Mouse (Mus musculus) erythroblast, embryonic 14.5 days (primary cell): ENCODE data around the gene Pcf11. TPM values are rescaled to one million over a fixed set of nuclear protein-coding genes. Genes with fewer than 3 reads are reported as not detected.

Experiments
- H3K27me3 ChIP-seq: 2 replicates; pipeline ENCODE4 v1.6.1; 2012; ENCODE audit warnings: inconsistent platforms; ENCODE audit not compliant: control insufficient read depth
- H3K36me3 ChIP-seq: 2 replicates; pipeline ENCODE4 v1.6.1; 2012; ENCODE audit warnings: mild to moderate bottlenecking, inconsistent platforms; ENCODE audit not compliant: control insufficient read depth
- H3K4me1 ChIP-seq: 2 replicates; pipeline ENCODE4 v1.6.1; 2012; ENCODE audit warnings: inconsistent platforms; ENCODE audit not compliant: control insufficient read depth
- H3K4me3 ChIP-seq: replicated peaks from 2 replicates; pipeline ENCODE3; 2012; ENCODE audit warnings: moderate library complexity, mild to moderate bottlenecking, inconsistent platforms
- H3K9me3 ChIP-seq: 2 replicates; pipeline ENCODE4 v1.6.1; 2012; ENCODE audit warnings: low read length, inconsistent platforms, mixed read lengths; ENCODE audit not compliant: control insufficient read depth
- GATA1 ChIP-seq: IDR thresholded peaks from 2 replicates; pipeline ENCODE4 v1.6.1; 2012; ENCODE audit warnings: low read length, inconsistent platforms, mixed read lengths
- TAL1 ChIP-seq: IDR thresholded peaks from 3 replicates; pipeline ENCODE4 v1.6.1; 2012; ENCODE audit warnings: low read length, inconsistent platforms, mixed read lengths
- polyA plus RNA-seq: library from polyadenylated mRNA; stranded (reverse); fragments of >175 nt; gene quantifications from 2 replicates; pipeline ENCODE4 v1.2.3, GENCODE M21; 2012

Pcf11 gene
- polyA plus RNA-seq, 1 experiment, result 6.1 TPM

DNA sequence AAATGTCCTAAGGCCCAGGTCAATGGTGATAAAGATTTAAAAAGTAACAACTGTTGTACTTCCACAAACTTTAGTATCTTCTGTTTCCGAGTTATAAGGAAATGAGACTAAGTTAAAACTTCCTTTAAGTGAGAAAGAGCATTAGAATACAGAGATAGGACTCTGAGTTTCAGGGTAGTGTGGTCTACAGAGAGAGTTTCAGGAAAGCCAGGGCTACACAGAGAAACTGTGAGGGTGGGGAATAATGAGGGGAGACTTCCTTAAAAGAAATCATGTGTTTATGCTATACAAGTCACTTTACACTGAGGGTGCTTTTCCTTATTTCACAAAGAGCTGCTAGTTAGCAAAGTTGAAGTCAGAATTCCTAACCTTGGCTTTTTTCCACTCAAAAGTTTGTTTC lies 16.4 kb downstream of the Pcf11 start:
- Histone ChIP-seq H3K4me1 (peaks cover 2% of the 10 kb centered on the region; the same call in 1 of the 2 replicates), H3K9me3 (no peaks in the 10 kb centered on the region), H3K36me3 (peaks cover 86% of the 10 kb centered on the region), H3K27me3 (no peaks in the 10 kb centered on the region), H3K4me3 (no peak overlapping the region)
- TF ChIP-seq TAL1 (no peak), GATA1 (no peak)

GRCm38 (mm10) chr7:92647790-92648189 lies 21.9 kb downstream of the Pcf11 start:
- Histone ChIP-seq H3K4me1 (no peaks in the 10 kb centered on the region; the same call in 1 of the 2 replicates), H3K36me3 (peaks cover 96% of the 10 kb centered on the region), H3K27me3 (no peaks in the 10 kb centered on the region), H3K9me3 (no peaks in the 10 kb centered on the region), H3K4me3 (no peak overlapping the region)
- TF ChIP-seq GATA1 (no peak), TAL1 (no peak)

GRCm38 (mm10) chr7:92642358-92642757 lies 27.4 kb downstream of the Pcf11 start:
- Histone ChIP-seq H3K27me3 (no peaks in the 10 kb centered on the region), H3K4me3 (no peak overlapping the region), H3K36me3 (peaks cover 80% of the 10 kb centered on the region), H3K9me3 (no peaks in the 10 kb centered on the region), H3K4me1 (peaks cover 11% of the 10 kb centered on the region)
- no peak for TF ChIP-seq GATA1

- peaks cover 22% of the 10 kb centered on the region for H3K4me1 ChIP-seq
- H3K9me3 ChIP-seq, result no peaks in the 10 kb centered on the region
- H3K27me3 ChIP-seq, result peaks cover 35% of the 10 kb centered on the region
- peaks cover 36% of the 10 kb centered on the region for H3K36me3 ChIP-seq
- H3K4me3 ChIP-seq, result peak overlapping the region; percentile 68
- TF ChIP-seq GATA1, result no peak
- TF ChIP-seq TAL1, result no peak
Observed at GRCm38 (mm10) chr7:92638050-92638449, 31.7 kb downstream of the Pcf11 start.

GRCm38 (mm10) chr7:92637021-92637625 lies 32.6 kb downstream of the Pcf11 start, which contains the start of gene Ankrd42:
TSS of gene Ankrd42 (minus strand) at chr7:92637142.
- TF ChIP-seq TAL1 (no peak), GATA1 (no peak)
- Histone ChIP-seq H3K4me3 (peak within 1 kb of the TSS; percentile 68), H3K27me3 (peaks cover 39% of the 10 kb centered on the region), H3K9me3 (no peaks in the 10 kb centered on the region), H3K4me1 (peaks cover 21% of the 10 kb centered on the region), H3K36me3 (peaks cover 27% of the 10 kb centered on the region)

GRCm38 (mm10) chr7:92636295-92637011 lies 33.3 kb downstream of the Pcf11 start:
- TF ChIP-seq TAL1 (no peak), GATA1 (no peak)
- H3K27me3 ChIP-seq, result peaks cover 39% of the 10 kb centered on the region
- peak overlapping the region; percentile 68 for H3K4me3 ChIP-seq
- peaks cover 21% of the 10 kb centered on the region for H3K4me1 ChIP-seq
- H3K9me3 ChIP-seq, result no peaks in the 10 kb centered on the region
- peaks cover 20% of the 10 kb centered on the region for H3K36me3 ChIP-seq

DNA sequence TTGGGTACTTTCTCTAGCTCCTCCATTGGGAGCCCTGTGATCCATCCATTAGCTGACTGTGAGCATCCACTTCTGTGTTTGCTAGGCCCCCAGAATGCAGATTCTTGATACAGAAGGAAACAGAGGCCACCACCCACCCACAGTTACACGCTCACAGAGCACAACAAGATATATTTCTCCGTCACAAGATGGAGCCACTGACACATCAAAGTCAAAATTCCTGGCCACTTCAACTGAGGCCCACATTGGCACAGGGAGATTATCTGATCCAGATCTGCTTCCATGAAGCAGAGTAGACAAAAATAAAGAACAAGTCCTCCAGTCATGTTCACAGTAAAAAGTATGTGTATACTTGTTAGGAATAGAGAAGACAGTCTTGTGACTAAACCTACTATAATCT lies 39.6 kb downstream of the Pcf11 start:
- no peak for TF ChIP-seq GATA1
- no peak for TF ChIP-seq TAL1

GRCm38 (mm10) chr7:92624488-92624887 lies 45.2 kb downstream of the Pcf11 start:
- H3K4me1 ChIP-seq, result no peaks in the 10 kb centered on the region
- H3K9me3 ChIP-seq, result no peaks in the 10 kb centered on the region
- no peak for TF ChIP-seq TAL1
- TF ChIP-seq GATA1, result no peak
- no peak overlapping the region for H3K4me3 ChIP-seq
- no peaks in the 10 kb centered on the region for H3K27me3 ChIP-seq
- H3K36me3 ChIP-seq, result no peaks in the 10 kb centered on the region

More for the DNA sequence above, 39.6 kb downstream of the Pcf11 start:
- Histone ChIP-seq H3K9me3 (no peaks in the 10 kb centered on the region), H3K36me3 (no peaks in the 10 kb centered on the region), H3K4me1 (no peaks in the 10 kb centered on the region), H3K27me3 (peaks cover 22% of the 10 kb centered on the region), H3K4me3 (no peak overlapping the region)

GRCm38 (mm10) chr7:92610830-92611229 lies 58.9 kb downstream of the Pcf11 start:
- H3K9me3 ChIP-seq, result no peaks in the 10 kb centered on the region
- H3K36me3 ChIP-seq, result no peaks in the 10 kb centered on the region
- H3K4me3 ChIP-seq, result no peak overlapping the region
- no peaks in the 10 kb centered on the region for H3K27me3 ChIP-seq
- H3K4me1 ChIP-seq, result no peaks in the 10 kb centered on the region
- TF ChIP-seq TAL1, result no peak
- TF ChIP-seq GATA1, result no peak

- TF ChIP-seq TAL1 (no peak), GATA1 (no peak)
- no peaks in the 10 kb centered on the region for H3K36me3 ChIP-seq
- H3K4me3 ChIP-seq, result no peak overlapping the region
- H3K4me1 ChIP-seq, result no peaks in the 10 kb centered on the region
- no peaks in the 10 kb centered on the region for H3K9me3 ChIP-seq
- H3K27me3 ChIP-seq, result no peaks in the 10 kb centered on the region
Observed at GRCm38 (mm10) chr7:92604961-92605360, 64.8 kb downstream of the Pcf11 start.

Other genes starting within 250 kb of the Pcf11 start
- gene Ccdc90b, start 108.8 kb downstream of the Pcf11 start, polyA plus RNA-seq, result 0.57 and 0.66 TPM in 2 replicates
- 0.02 and 0.03 TPM in 2 replicates for gene Ankrd42, start 32.8 kb downstream of the Pcf11 start, polyA plus RNA-seq
- gene Rab30, start 71.7 kb upstream of the Pcf11 start, polyA plus RNA-seq, result 0.09 and 0.18 TPM in 2 replicates
- gene Ddias, start 204.3 kb upstream of the Pcf11 start, polyA plus RNA-seq, result 0.14 and 0.55 TPM in 2 replicates
- 1.4 and 2.6 TPM in 2 replicates for gene Prcp, start 204.5 kb upstream of the Pcf11 start, polyA plus RNA-seq